Mouse (Mus musculus): ENCODE results near the gene Itgb5. TPM values are rescaled to one million over a fixed set of nuclear protein-coding genes. Genes with fewer than 3 reads are reported as not detected.

The Itgb5 gene
- polyA plus RNA-seq, 2 experiments = 108 to 117 TPM

GRCm38 (mm10) chr16:33930785-33931184 lies 101.3 kb downstream of the Itgb5 start:
- no peak overlapping the region for H3K27ac ChIP-seq (replicated peaks; ENCODE audit: low read depth, low read length)
- H3K4me2 ChIP-seq (replicated peaks; ENCODE audit: low read depth, low read length, severe bottlenecking) = no peak overlapping the region
- ATAC-seq (ENCODE audit: low FRiP score, low read depth) (no peak), DNase-seq (ENCODE audit: low spot score) (no peak)
- no peaks in the 10 kb centered on the region for H3K9me3 ChIP-seq (ENCODE audit: control insufficient read depth, low read length)
- 73% methylated on average over 6 of the region's 6 CpGs for WGBS
- H3K9ac ChIP-seq (ENCODE audit: low read depth, low read length, severe bottlenecking) = no peak overlapping the region
- H3K4me3 ChIP-seq (replicated peaks; ENCODE audit: low read length) = no peak overlapping the region
- H3K4me1 ChIP-seq (ENCODE audit: control insufficient read depth, insufficient read depth, low read length) = peaks cover 13% of the 10 kb centered on the region
- TF ChIP-seq POLR2A (IDR thresholded peaks at IDR 0.05; ENCODE audit: borderline replicate concordance, extremely low read depth, insufficient read depth, insufficient read length) = no peak
- H3K27me3 ChIP-seq (ENCODE audit: control insufficient read depth, insufficient read depth, low read length) = no peaks in the 10 kb centered on the region
- H3K36me3 ChIP-seq (ENCODE audit: control insufficient read depth, insufficient read depth, low read length) = 0 out of 2 replicates have a peak, but pooled peaks cover 6% of the 10 kb centered on the region

GRCm38 (mm10) chr16:33931682-33932081 lies 102.2 kb downstream of the Itgb5 start:
- Histone ChIP-seq H3K27me3 (ENCODE audit: control insufficient read depth, insufficient read depth, low read length) (no peaks in the 10 kb centered on the region), H3K4me1 (ENCODE audit: control insufficient read depth, insufficient read depth, low read length) (peaks cover 13% of the 10 kb centered on the region), H3K27ac (replicated peaks; ENCODE audit: low read depth, low read length) (no peak overlapping the region), H3K9ac (ENCODE audit: low read depth, low read length, severe bottlenecking) (no peak overlapping the region), H3K36me3 (ENCODE audit: control insufficient read depth, insufficient read depth, low read length) (0 out of 2 replicates have a peak, but pooled peaks cover 6% of the 10 kb centered on the region), H3K4me3 (replicated peaks; ENCODE audit: low read length) (no peak overlapping the region), H3K9me3 (ENCODE audit: control insufficient read depth, low read length) (no peaks in the 10 kb centered on the region), H3K4me2 (replicated peaks; ENCODE audit: low read depth, low read length, severe bottlenecking) (no peak overlapping the region)
- no peak for TF ChIP-seq POLR2A (IDR thresholded peaks at IDR 0.05; ENCODE audit: borderline replicate concordance, extremely low read depth, insufficient read depth, insufficient read length)
- WGBS = 65% methylated on average over 2 of the region's 2 CpGs
- ATAC-seq (ENCODE audit: low FRiP score, low read depth) (no peak), DNase-seq (ENCODE audit: low spot score) (no peak)

GRCm38 (mm10) chr16:33932126-33932525 lies 102.7 kb downstream of the Itgb5 start:
- Histone ChIP-seq H3K4me1 (ENCODE audit: control insufficient read depth, insufficient read depth, low read length) (peaks cover 13% of the 10 kb centered on the region), H3K27ac (replicated peaks; ENCODE audit: low read depth, low read length) (no peak overlapping the region)

GRCm38 (mm10) chr16:33933411-33933810 lies 103.9 kb downstream of the Itgb5 start:
- DNase-seq (ENCODE audit: low spot score) (no peak), ATAC-seq (ENCODE audit: low FRiP score, low read depth) (no peak)
- 0 out of 2 replicates have a peak overlapping the region, but pooled peaks have one; percentile 59 for H3K27ac ChIP-seq (replicated peaks; ENCODE audit: low read depth, low read length)
- WGBS = 89% methylated on average over 11 of the region's 11 CpGs
- no peak overlapping the region for H3K4me2 ChIP-seq (replicated peaks; ENCODE audit: low read depth, low read length, severe bottlenecking)
- no peak for TF ChIP-seq POLR2A (IDR thresholded peaks at IDR 0.05; ENCODE audit: borderline replicate concordance, extremely low read depth, insufficient read depth, insufficient read length)
- no peak overlapping the region for H3K9ac ChIP-seq (ENCODE audit: low read depth, low read length, severe bottlenecking)
- peaks cover 13% of the 10 kb centered on the region for H3K4me1 ChIP-seq (ENCODE audit: control insufficient read depth, insufficient read depth, low read length)
- no peaks in the 10 kb centered on the region for H3K9me3 ChIP-seq (ENCODE audit: control insufficient read depth, low read length)
- H3K4me3 ChIP-seq (replicated peaks; ENCODE audit: low read length) = no peak overlapping the region
- no peaks in the 10 kb centered on the region for H3K27me3 ChIP-seq (ENCODE audit: control insufficient read depth, insufficient read depth, low read length)
- 0 out of 2 replicates have a peak, but pooled peaks cover 6% of the 10 kb centered on the region for H3K36me3 ChIP-seq (ENCODE audit: control insufficient read depth, insufficient read depth, low read length)

More at GRCm38 (mm10) chr16:33932126-33932525, 102.7 kb downstream of the Itgb5 start:
- ATAC-seq (ENCODE audit: low FRiP score, low read depth) (no peak), DNase-seq (ENCODE audit: low spot score) (no peak)
- 75% methylated on average over 5 of the region's 5 CpGs for WGBS
- no peaks in the 10 kb centered on the region for H3K9me3 ChIP-seq (ENCODE audit: control insufficient read depth, low read length)
- TF ChIP-seq POLR2A (IDR thresholded peaks at IDR 0.05; ENCODE audit: borderline replicate concordance, extremely low read depth, insufficient read depth, insufficient read length) = no peak
- H3K9ac ChIP-seq (ENCODE audit: low read depth, low read length, severe bottlenecking) = no peak overlapping the region
- no peaks in the 10 kb centered on the region for H3K27me3 ChIP-seq (ENCODE audit: control insufficient read depth, insufficient read depth, low read length)
- no peak overlapping the region for H3K4me3 ChIP-seq (replicated peaks; ENCODE audit: low read length)
- H3K4me2 ChIP-seq (replicated peaks; ENCODE audit: low read depth, low read length, severe bottlenecking) = no peak overlapping the region
- H3K36me3 ChIP-seq (ENCODE audit: control insufficient read depth, insufficient read depth, low read length) = 0 out of 2 replicates have a peak, but pooled peaks cover 6% of the 10 kb centered on the region

- ATAC-seq (ENCODE audit: low FRiP score, low read depth) = no peak; the same call in 1 of the 2 replicates
Measured at GRCm38 (mm10) chr16:33934701-33935406, 105.4 kb downstream of the Itgb5 start.

More at GRCm38 (mm10) chr16:33934701-33935406, 105.4 kb downstream of the Itgb5 start:
- no peak overlapping the region for H3K4me3 ChIP-seq (replicated peaks; ENCODE audit: low read length)
- H3K4me2 ChIP-seq (replicated peaks; ENCODE audit: low read depth, low read length, severe bottlenecking) = no peak overlapping the region
- peaks cover 27% of the 10 kb centered on the region for H3K4me1 ChIP-seq (ENCODE audit: control insufficient read depth, insufficient read depth, low read length)
- no peak overlapping the region for H3K9ac ChIP-seq (ENCODE audit: low read depth, low read length, severe bottlenecking)
- no peaks in the 10 kb centered on the region for H3K27me3 ChIP-seq (ENCODE audit: control insufficient read depth, insufficient read depth, low read length)
- 43% methylated on average over 5 of the region's 5 CpGs for WGBS
- peak overlapping the region; percentile 59 for H3K27ac ChIP-seq (replicated peaks; ENCODE audit: low read depth, low read length)
- H3K9me3 ChIP-seq (ENCODE audit: control insufficient read depth, low read length) = no peaks in the 10 kb centered on the region
- 0 out of 2 replicates have a peak, but pooled peaks cover 6% of the 10 kb centered on the region for H3K36me3 ChIP-seq (ENCODE audit: control insufficient read depth, insufficient read depth, low read length)
- peak; percentile 86 for DNase-seq (ENCODE audit: low spot score)
- TF ChIP-seq POLR2A (IDR thresholded peaks at IDR 0.05; ENCODE audit: borderline replicate concordance, extremely low read depth, insufficient read depth, insufficient read length) = no peak
